Mouse (Mus musculus): ENCODE results near the gene Cir1. TPM values are rescaled to one million over a fixed set of nuclear protein-coding genes. Genes with fewer than 3 reads are reported as not detected.

Gene Cir1
- total RNA-seq, 1 experiment, result 7.4 TPM

- Histone ChIP-seq H3K36me3 (ENCODE audit: control insufficient read depth, insufficient read depth, low read length, poor library complexity, severe bottlenecking) (peaks cover 6% of the 10 kb centered on the region), H3K9me3 (ENCODE audit: control insufficient read depth, insufficient read depth, low read depth, low read length) (no peaks in the 10 kb centered on the region), H3K4me1 (ENCODE audit: control insufficient read depth in 2 of 2, insufficient read depth in 2 of 2, low read length in 2 of 2, poor library complexity in 1 of 2) (no peaks in the 10 kb centered on the region), H3K9ac (ENCODE audit: insufficient read depth, low read depth, low read length, poor library complexity, severe bottlenecking) (no peak overlapping the region), H3K4me3 (ENCODE audit: insufficient read depth in 1 of 2, low read depth in 1 of 2, low read length in 2 of 2, poor library complexity in 1 of 2, severe bottlenecking in 1 of 2) (no peak overlapping the region), H3K27ac (ENCODE audit: insufficient read depth, low read depth, low read length, poor library complexity, severe bottlenecking) (no peak overlapping the region)
- in situ Hi-C loops (cut with MboI; ENCODE audit: low sequenced_read_pairs in 2 of 2, unreplicated experiment in 2 of 2), result no loop called here
- TF ChIP-seq MAFK (IDR thresholded peaks at IDR 0.05; ENCODE audit: insufficient read depth, low read depth, low read length) (no peak), ZC3H11A (IDR thresholded peaks at IDR 0.05; ENCODE audit: borderline replicate concordance, low read depth, low read length) (no peak), HCFC1 (IDR thresholded peaks at IDR 0.05; ENCODE audit: borderline replicate concordance, insufficient read depth, low read length) (no peak), ZNF384 (IDR thresholded peaks at IDR 0.05; ENCODE audit: low read depth, low read length) (no peak), CHD2 (IDR thresholded peaks at IDR 0.05; ENCODE audit: low read depth, low read length) (no peak)
- no peak for DNase-seq (ENCODE audit: low read depth, low spot score)
These were observed 10.5 kb downstream of the Cir1 start for GRCm38 (mm10) chr2:73301979-73302378.

GRCm38 (mm10) chr2:73298841-73299240 is 13.7 kb downstream of the Cir1 start:
- Histone ChIP-seq H3K27ac (ENCODE audit: insufficient read depth, low read depth, low read length, poor library complexity, severe bottlenecking) (no peak overlapping the region), H3K4me1 (ENCODE audit: control insufficient read depth in 2 of 2, insufficient read depth in 2 of 2, low read length in 2 of 2, poor library complexity in 1 of 2) (0 out of 4 replicates have a peak, but pooled peaks cover 0 to 2% of the 10 kb centered on the region in 2 experiments), H3K36me3 (ENCODE audit: control insufficient read depth, insufficient read depth, low read length, poor library complexity, severe bottlenecking) (peaks cover 7% of the 10 kb centered on the region), H3K9me3 (ENCODE audit: control insufficient read depth, insufficient read depth, low read depth, low read length) (no peaks in the 10 kb centered on the region), H3K9ac (ENCODE audit: insufficient read depth, low read depth, low read length, poor library complexity, severe bottlenecking) (no peak overlapping the region), H3K4me3 (ENCODE audit: insufficient read depth in 1 of 2, low read depth in 1 of 2, low read length in 2 of 2, poor library complexity in 1 of 2, severe bottlenecking in 1 of 2) (no peak overlapping the region)
- in situ Hi-C loops (cut with MboI; ENCODE audit: low sequenced_read_pairs in 2 of 2, unreplicated experiment in 2 of 2), result loop anchor here in 1 of 2 experiments (25.0 kb wide), 1 partner anchor 1062 kb away; no protein-coding TSS in a partner anchor
- TF ChIP-seq ZC3H11A (IDR thresholded peaks at IDR 0.05; ENCODE audit: borderline replicate concordance, low read depth, low read length) (no peak), MAFK (IDR thresholded peaks at IDR 0.05; ENCODE audit: insufficient read depth, low read depth, low read length) (no peak), ZNF384 (IDR thresholded peaks at IDR 0.05; ENCODE audit: low read depth, low read length) (no peak), HCFC1 (IDR thresholded peaks at IDR 0.05; ENCODE audit: borderline replicate concordance, insufficient read depth, low read length) (no peak), CHD2 (IDR thresholded peaks at IDR 0.05; ENCODE audit: low read depth, low read length) (no peak)
- no peak for DNase-seq (ENCODE audit: low read depth, low spot score)

- Histone ChIP-seq H3K9me3 (ENCODE audit: control insufficient read depth, insufficient read depth, low read depth, low read length) (no peaks in the 10 kb centered on the region), H3K4me1 (ENCODE audit: control insufficient read depth in 2 of 2, insufficient read depth in 2 of 2, low read length in 2 of 2, poor library complexity in 1 of 2) (0 out of 4 replicates have a peak, but pooled peaks cover 0 to 2% of the 10 kb centered on the region in 2 experiments), H3K9ac (ENCODE audit: insufficient read depth, low read depth, low read length, poor library complexity, severe bottlenecking) (no peak overlapping the region), H3K36me3 (ENCODE audit: control insufficient read depth, insufficient read depth, low read length, poor library complexity, severe bottlenecking) (peaks cover 7% of the 10 kb centered on the region), H3K27ac (ENCODE audit: insufficient read depth, low read depth, low read length, poor library complexity, severe bottlenecking) (no peak overlapping the region), H3K4me3 (ENCODE audit: insufficient read depth in 1 of 2, low read depth in 1 of 2, low read length in 2 of 2, poor library complexity in 1 of 2, severe bottlenecking in 1 of 2) (no peak overlapping the region)
- TF ChIP-seq CHD2 (IDR thresholded peaks at IDR 0.05; ENCODE audit: low read depth, low read length), result no peak
- TF ChIP-seq MAFK (IDR thresholded peaks at IDR 0.05; ENCODE audit: insufficient read depth, low read depth, low read length), result no peak
- TF ChIP-seq ZNF384 (IDR thresholded peaks at IDR 0.05; ENCODE audit: low read depth, low read length), result no peak
- TF ChIP-seq HCFC1 (IDR thresholded peaks at IDR 0.05; ENCODE audit: borderline replicate concordance, insufficient read depth, low read length), result no peak
- TF ChIP-seq ZC3H11A (IDR thresholded peaks at IDR 0.05; ENCODE audit: borderline replicate concordance, low read depth, low read length), result no peak
- DNase-seq (ENCODE audit: low read depth, low spot score), result no peak
- in situ Hi-C loops (cut with MboI; ENCODE audit: low sequenced_read_pairs in 2 of 2, unreplicated experiment in 2 of 2), result loop anchor here in 1 of 2 experiments (25.0 kb wide), 1 partner anchor 1061 kb away; no protein-coding TSS in a partner anchor
These were observed 14.3 kb downstream of the Cir1 start for GRCm38 (mm10) chr2:73298154-73298553.

GRCm38 (mm10) chr2:73295023-73295422 is 17.5 kb downstream of the Cir1 start:
- Histone ChIP-seq H3K4me3 (ENCODE audit: insufficient read depth in 1 of 2, low read depth in 1 of 2, low read length in 2 of 2, poor library complexity in 1 of 2, severe bottlenecking in 1 of 2) (no peak overlapping the region), H3K36me3 (ENCODE audit: control insufficient read depth, insufficient read depth, low read length, poor library complexity, severe bottlenecking) (peaks cover 3% of the 10 kb centered on the region; the same call in 1 of the 2 replicates), H3K27ac (ENCODE audit: insufficient read depth, low read depth, low read length, poor library complexity, severe bottlenecking) (no peak overlapping the region), H3K9ac (ENCODE audit: insufficient read depth, low read depth, low read length, poor library complexity, severe bottlenecking) (no peak overlapping the region), H3K4me1 (ENCODE audit: control insufficient read depth in 2 of 2, insufficient read depth in 2 of 2, low read length in 2 of 2, poor library complexity in 1 of 2) (0 out of 4 replicates have a peak, but pooled peaks cover 0 to 2% of the 10 kb centered on the region in 2 experiments), H3K9me3 (ENCODE audit: control insufficient read depth, insufficient read depth, low read depth, low read length) (no peaks in the 10 kb centered on the region)
- in situ Hi-C loops (cut with MboI; ENCODE audit: low sequenced_read_pairs in 2 of 2, unreplicated experiment in 2 of 2), result loop anchor here in 1 of 2 experiments (25.0 kb wide), 1 partner anchor 1058 kb away; no protein-coding TSS in a partner anchor
- no peak for DNase-seq (ENCODE audit: low read depth, low spot score)
- TF ChIP-seq CHD2 (IDR thresholded peaks at IDR 0.05; ENCODE audit: low read depth, low read length) (no peak), HCFC1 (IDR thresholded peaks at IDR 0.05; ENCODE audit: borderline replicate concordance, insufficient read depth, low read length) (no peak), ZNF384 (IDR thresholded peaks at IDR 0.05; ENCODE audit: low read depth, low read length) (no peak), ZC3H11A (IDR thresholded peaks at IDR 0.05; ENCODE audit: borderline replicate concordance, low read depth, low read length) (no peak), MAFK (IDR thresholded peaks at IDR 0.05; ENCODE audit: insufficient read depth, low read depth, low read length) (no peak)

Measured in ES-E14 (cell line).